Mouse (Mus musculus): Measurements from ENCODE around the gene Tfeb.

DNA sequence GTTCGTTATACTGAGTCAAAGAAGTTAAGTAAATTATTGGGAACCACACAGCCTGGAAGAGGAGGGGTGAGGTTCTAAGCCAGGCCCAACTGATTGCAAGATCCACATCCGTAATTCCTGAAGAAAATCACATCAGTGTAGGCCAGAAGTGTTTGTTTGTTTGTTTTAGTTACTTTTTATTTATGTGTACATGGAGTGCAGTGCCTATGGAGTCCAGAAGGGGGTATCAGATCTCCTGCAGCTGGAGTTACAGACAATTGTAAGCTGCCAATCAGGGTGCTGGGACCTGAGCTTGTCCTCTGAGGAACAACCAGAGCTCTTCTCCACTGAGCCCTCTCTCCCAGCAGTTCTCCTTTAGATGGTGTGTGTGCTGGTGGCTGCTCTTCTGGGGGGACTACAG lies 3.4 kb downstream of the Tfeb start:
- TF ChIP-seq USF2 (IDR thresholded peaks at IDR 0.05; ENCODE audit: borderline replicate concordance in 1 of 2, insufficient read depth in 1 of 2, low read depth in 1 of 2, low read length in 2 of 2) (no peak), MYB (IDR thresholded peaks at IDR 0.05; ENCODE audit: low read depth, low read length) (no peak), RCOR1 (IDR thresholded peaks at IDR 0.05; ENCODE audit: low read depth, low read length) (no peak), HCFC1 (IDR thresholded peaks at IDR 0.05; ENCODE audit: low read depth, low read length) (no peak), EP300 (IDR thresholded peaks at IDR 0.05; ENCODE audit: low read depth in 1 of 2, low read length in 2 of 2) (0 out of 4 replicates have a peak, but pooled peaks have one; percentile 7 to 13), ZKSCAN1 (IDR thresholded peaks at IDR 0.05; ENCODE audit: low read depth, low read length) (no peak), TAL1 (IDR thresholded peaks at IDR 0.05; ENCODE audit: low read length) (no peak), MXI1 (IDR thresholded peaks at IDR 0.05; ENCODE audit: low read depth, low read length) (no peak), KAT2A (conservative IDR thresholded peaks at IDR 0.05; ENCODE audit: low read depth, low read length) (no peak), POLR2AphosphoS2 (IDR thresholded peaks at IDR 0.05; ENCODE audit: low read length) (no peak), SIN3A (IDR thresholded peaks at IDR 0.05; ENCODE audit: low read length) (no peak), CTCF (IDR thresholded peaks at IDR 0.05 in 2 of 3, conservative IDR thresholded peaks at IDR 0.05 in 1 of 3; ENCODE audit: control insufficient read depth in 1 of 3, insufficient read depth in 1 of 3, low read depth in 2 of 3, low read length in 3 of 3, poor library complexity in 1 of 3, severe bottlenecking in 1 of 3) (peak in 2 of 3 experiments; percentile 57 to 58; a peak in 4 of 6 replicates), CHD1 (IDR thresholded peaks at IDR 0.05; ENCODE audit: low read depth, low read length) (no peak), NRF1 (IDR thresholded peaks at IDR 0.05; ENCODE audit: insufficient read depth, low read depth, low read length, poor library complexity, severe bottlenecking) (no peak)
